Mouse (Mus musculus) MEL (cell line): Measurements from ENCODE around the gene Dlx6. TPM values are rescaled to one million over a fixed set of nuclear protein-coding genes. Genes with fewer than 3 reads are reported as not detected.

Source experiments
- DNase-seq: peaks from one replicate; pipeline ENCODE4 v3.0.0; 2011; ENCODE audit warnings: low read depth, low spot score
- H3K27ac ChIP-seq: 2 replicates; pipeline ENCODE4 v1.5.1; 2012; ENCODE audit warnings: low read depth, mild to moderate bottlenecking, control low read depth, low read length, moderate library complexity; ENCODE audit not compliant: control insufficient read depth
- H3K27me3 ChIP-seq, 2 experiments: fragments of 150-350 bp in 1 of 2; sonication (generic) in 1 of 2; 2 replicates each; pipeline ENCODE4 v1.6.1; 2012; ENCODE audit warnings: low read length in 2 of 2, mild to moderate bottlenecking in 2 of 2, improper control_type of control experiment in 1 of 2, moderate library complexity in 1 of 2; ENCODE audit not compliant: insufficient read depth in 2 of 2, control insufficient read depth in 1 of 2
- H3K36me3 ChIP-seq, 2 experiments: 2 replicates each; pipeline ENCODE4 v1.6.1; 2012 to 2014; ENCODE audit warnings: low read length in 2 of 2, improper control_type of control experiment in 1 of 2, inconsistent platforms in 1 of 2, mild to moderate bottlenecking in 1 of 2; ENCODE audit not compliant: insufficient read depth in 2 of 2, control insufficient read depth in 1 of 2
- H3K4me1 ChIP-seq, 2 experiments: fragments of 150-350 bp in 1 of 2; sonication (generic) in 1 of 2; 2 replicates each; pipeline ENCODE4 v1.6.1; 2012; ENCODE audit warnings: low read length in 2 of 2, improper control_type of control experiment in 1 of 2, mild to moderate bottlenecking in 1 of 2; ENCODE audit not compliant: insufficient read depth in 2 of 2, control insufficient read depth in 1 of 2
- H3K4me3 ChIP-seq, 2 experiments: fragments of 150-350 bp in 1 of 2; sonication (generic) in 1 of 2; 2 replicates each; pipeline ENCODE4 v1.5.1; 2012; ENCODE audit warnings: low read depth in 2 of 2, low read length in 2 of 2, mild to moderate bottlenecking in 2 of 2, moderate library complexity in 2 of 2, control low read depth in 1 of 2, improper control_type of control experiment in 1 of 2; ENCODE audit not compliant: control insufficient read depth in 1 of 2, insufficient read depth in 1 of 2
- H3K79me2 ChIP-seq: 2 replicates; pipeline ENCODE4 v1.6.1; 2012; ENCODE audit warnings: mild to moderate bottlenecking, low read length, moderate library complexity; ENCODE audit not compliant: control insufficient read depth, poor library complexity, insufficient read depth
- H3K9ac ChIP-seq: 2 replicates; pipeline ENCODE4 v1.6.1; 2012; ENCODE audit warnings: low read depth, mild to moderate bottlenecking, control low read depth, low read length, moderate library complexity; ENCODE audit not compliant: control insufficient read depth, poor library complexity, severe bottlenecking
- H3K9me3 ChIP-seq: fragments of 150-350 bp; sonication (generic); replicated peaks from 2 replicates; pipeline ENCODE4 v1.6.1; 2012; ENCODE audit warnings: mild to moderate bottlenecking, low read length, improper control_type of control experiment, moderate library complexity; ENCODE audit not compliant: insufficient read depth
- CHD2 ChIP-seq: IDR thresholded peaks from 2 replicates; pipeline ENCODE4 v1.6.1; 2011; ENCODE audit warnings: low read length, improper control_type of control experiment
- EP300 ChIP-seq, 2 experiments: IDR thresholded peaks; 2 replicates each; pipeline ENCODE4 v1.6.1; 2011; ENCODE audit warnings: improper control_type of control experiment in 2 of 2, low read length in 2 of 2, low read depth in 1 of 2, mild to moderate bottlenecking in 1 of 2
- ETS1 ChIP-seq: IDR thresholded peaks from 2 replicates; pipeline ENCODE4 v1.6.1; 2012; ENCODE audit warnings: low read depth, mild to moderate bottlenecking, inconsistent platforms, low read length, improper control_type of control experiment, moderate library complexity
- GABPA ChIP-seq: IDR thresholded peaks from 2 replicates; pipeline ENCODE4 v1.6.1; 2012; ENCODE audit warnings: low read depth, mild to moderate bottlenecking, inconsistent platforms, low read length, improper control_type of control experiment, moderate library complexity
- HCFC1 ChIP-seq: IDR thresholded peaks from 2 replicates; pipeline ENCODE4 v1.6.1; 2012; ENCODE audit warnings: low read depth, mild to moderate bottlenecking, inconsistent platforms, low read length, improper control_type of control experiment, moderate library complexity
- JUND ChIP-seq: IDR thresholded peaks from 2 replicates; pipeline ENCODE4 v1.6.1; 2011; ENCODE audit warnings: low read depth, mild to moderate bottlenecking, improper control_type of control experiment, low read length
- MAX ChIP-seq: IDR thresholded peaks from 2 replicates; pipeline ENCODE4 v1.6.1; 2011; ENCODE audit warnings: low read length, improper control_type of control experiment
- MAZ ChIP-seq: IDR thresholded peaks from 2 replicates; pipeline ENCODE4 v1.6.1; 2012; ENCODE audit warnings: low read depth, mild to moderate bottlenecking, inconsistent platforms, low read length, improper control_type of control experiment
- MXI1 ChIP-seq: IDR thresholded peaks from 2 replicates; pipeline ENCODE4 v1.6.1; 2011; ENCODE audit warnings: mild to moderate bottlenecking, low read depth, low read length, improper control_type of control experiment
- MYB ChIP-seq: IDR thresholded peaks from 2 replicates; pipeline ENCODE4 v1.6.1; 2011; ENCODE audit warnings: mild to moderate bottlenecking, low read depth, low read length, improper control_type of control experiment
- NRF1 ChIP-seq: IDR thresholded peaks from 2 replicates; pipeline ENCODE4 v1.6.1; 2014; ENCODE audit warnings: low read depth, mild to moderate bottlenecking, inconsistent platforms, low read length, improper control_type of control experiment, moderate library complexity; ENCODE audit not compliant: poor library complexity, insufficient read depth, severe bottlenecking
- POLR2A ChIP-seq, 2 experiments: IDR thresholded peaks; 2 replicates each; pipeline ENCODE4 v1.6.1; 2011 to 2012; ENCODE audit warnings: low read length in 2 of 2, mild to moderate bottlenecking in 2 of 2, control low read depth in 1 of 2, improper control_type of control experiment in 1 of 2, low read depth in 1 of 2, moderate library complexity in 1 of 2; ENCODE audit not compliant: control insufficient read depth in 1 of 2, insufficient read depth in 1 of 2, poor library complexity in 1 of 2
- RCOR1 ChIP-seq: IDR thresholded peaks from 2 replicates; pipeline ENCODE4 v1.6.1; 2012; ENCODE audit warnings: low read depth, mild to moderate bottlenecking, inconsistent platforms, low read length, improper control_type of control experiment
- UBTF ChIP-seq: IDR thresholded peaks from 2 replicates; pipeline ENCODE4 v1.6.1; 2012; ENCODE audit warnings: low read depth, mild to moderate bottlenecking, inconsistent platforms, low read length, improper control_type of control experiment, moderate library complexity, borderline replicate concordance; ENCODE audit not compliant: insufficient read depth
- ZC3H11A ChIP-seq: IDR thresholded peaks from 2 replicates; pipeline ENCODE4 v1.6.1; 2012; ENCODE audit warnings: low read depth, mild to moderate bottlenecking, inconsistent platforms, low read length, improper control_type of control experiment
- polyA plus RNA-seq, 2 experiments: library from polyadenylated mRNA; stranded (reverse) in 1 of 2; unstranded in 1 of 2; fragments of >175 nt in 1 of 2; fragments of >200 nt in 1 of 2; gene quantifications; 2 replicates each; pipeline versions ENCODE4 v1.2.1 to v1.2.4; 2012; ENCODE audit warnings: low replicate concordance in 2 of 2, low read depth in 1 of 2; ENCODE audit not compliant: insufficient read length in 2 of 2, insufficient read depth in 1 of 2, missing spikeins in 1 of 2
- total RNA-seq: library from RNA; depleted of rRNA; stranded (reverse); fragments of 300-350 nt; gene quantifications from 2 replicates; pipeline ENCODE4 v1.2.3, GENCODE M21; 2012; rRNA removed

Dlx6 gene
- not detected in 2 replicates for total RNA-seq
- not detected for polyA plus RNA-seq

- no peak for DNase-seq
- no peaks in the 10 kb centered on the region for H3K4me1 ChIP-seq
- H3K27me3 ChIP-seq: no peaks in the 10 kb centered on the region
- TF ChIP-seq ETS1 (no peak), HCFC1 (no peak), MYB (no peak), MAZ (no peak), GABPA (no peak), UBTF (no peak)
- no peaks in the 10 kb centered on the region for H3K36me3 ChIP-seq
- H3K27ac ChIP-seq: no peak within 1 kb of the TSS
- no peaks in the 10 kb centered on the region for H3K79me2 ChIP-seq
- no peaks in the 10 kb centered on the region for H3K9me3 ChIP-seq
- no peak within 1 kb of the TSS for H3K4me3 ChIP-seq
- no peak within 1 kb of the TSS for H3K9ac ChIP-seq
Measured at GRCm38 (mm10) chr6:6863160-6863870, at the start of gene Dlx6. TSS of gene Dlx6 (plus strand) at chr6:6863334.

- TF ChIP-seq POLR2A (IDR thresholded peaks at IDR 0.05; ENCODE audit: control insufficient read depth in 1 of 2, insufficient read depth in 1 of 2, low read depth in 1 of 2, low read length in 2 of 2, poor library complexity in 1 of 2) (no peak), NRF1 (no peak), JUND (no peak), HCFC1 (no peak), RCOR1 (no peak), CHD2 (no peak), EP300 (IDR thresholded peaks at IDR 0.05; ENCODE audit: low read depth in 1 of 2, low read length in 2 of 2) (no peak), GABPA (no peak), ZC3H11A (no peak), MXI1 (no peak), MAX (no peak)
Measured at GRCm38 (mm10) chr6:6816821-6817220, 46.3 kb upstream of the Dlx6 start.

More at GRCm38 (mm10) chr6:6816821-6817220, 46.3 kb upstream of the Dlx6 start:
- no peak for DNase-seq
- no peaks in the 10 kb centered on the region for H3K36me3 ChIP-seq
- no peaks in the 10 kb centered on the region for H3K9me3 ChIP-seq
- H3K9ac ChIP-seq: no peak overlapping the region
- H3K27me3 ChIP-seq: peaks cover 0 to 2% of the 10 kb centered on the region in 2 experiments; a peak in 1 of 4 replicates
- no peaks in the 10 kb centered on the region for H3K79me2 ChIP-seq
- H3K27ac ChIP-seq: no peak overlapping the region
- no peaks in the 10 kb centered on the region for H3K4me1 ChIP-seq
- H3K4me3 ChIP-seq: no peak overlapping the region
